Mouse (Mus musculus): ENCODE results near the gene Flnb.

The Flnb gene

DNA sequence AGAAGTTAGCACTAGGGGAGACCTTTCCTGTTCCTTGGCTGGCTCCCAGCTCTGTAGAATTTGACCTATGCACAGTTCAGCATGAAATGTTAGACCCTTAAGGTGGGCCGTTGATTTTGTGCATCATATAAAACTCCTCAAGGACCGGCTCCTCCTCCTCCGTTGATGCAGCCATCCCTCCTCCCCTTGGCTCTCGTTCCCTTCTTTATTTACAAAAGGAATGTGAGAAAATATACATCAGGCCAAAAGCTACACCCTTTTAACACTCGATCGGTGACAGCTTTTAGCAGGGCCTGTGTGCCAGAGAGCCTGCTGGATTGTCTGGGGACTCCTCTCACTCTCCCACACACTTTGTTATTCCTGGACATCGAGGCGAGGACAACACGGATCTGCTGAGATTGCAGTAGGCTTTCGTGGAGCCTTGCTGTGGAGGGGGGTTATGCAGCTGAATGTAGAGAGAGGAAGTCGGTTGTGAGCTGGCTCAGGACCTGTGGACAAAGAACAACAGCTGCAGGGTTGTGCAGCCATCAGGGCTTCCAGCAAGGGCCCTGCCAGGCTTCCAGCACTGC lies 82.8 kb downstream of the Flnb start:
- DNase-seq (ENCODE audit: low read depth): no peak

DNA sequence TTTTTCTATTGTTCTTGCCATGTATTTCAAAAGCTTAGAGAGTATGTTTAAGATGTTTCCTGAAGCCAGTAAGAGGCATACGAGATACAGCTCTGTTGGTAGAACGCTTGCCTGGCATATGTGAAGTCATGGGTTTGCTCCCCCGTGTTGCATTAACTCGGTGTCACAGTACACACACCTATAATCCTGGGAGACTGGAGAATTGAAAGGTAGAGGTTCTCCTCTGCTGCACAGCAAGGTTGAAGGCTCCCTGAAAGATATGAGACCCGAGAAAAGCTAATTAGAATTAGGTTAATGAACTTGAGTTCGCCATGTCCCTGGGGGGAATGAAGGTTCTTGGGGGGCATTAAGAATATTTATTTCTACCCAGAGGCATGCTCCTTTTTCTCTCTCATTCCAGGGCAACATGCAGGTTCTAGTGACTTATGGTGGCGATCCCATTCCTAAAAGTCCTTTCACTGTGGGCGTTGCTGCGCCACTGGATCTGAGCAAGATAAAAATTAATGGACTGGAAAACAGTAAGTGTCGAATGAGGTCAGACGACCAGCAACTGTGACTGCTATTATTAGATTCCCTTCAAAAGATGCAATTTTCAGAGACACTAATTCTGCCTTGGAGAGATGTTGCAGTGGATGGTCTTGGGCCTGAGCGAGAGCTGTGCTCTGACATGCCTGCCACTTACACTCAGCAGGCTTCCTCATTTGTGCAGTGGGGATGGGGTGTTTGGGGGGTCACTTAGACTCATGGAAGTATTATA lies 83.9 kb downstream of the Flnb start:
- no peak for DNase-seq (ENCODE audit: low read depth)

DNA sequence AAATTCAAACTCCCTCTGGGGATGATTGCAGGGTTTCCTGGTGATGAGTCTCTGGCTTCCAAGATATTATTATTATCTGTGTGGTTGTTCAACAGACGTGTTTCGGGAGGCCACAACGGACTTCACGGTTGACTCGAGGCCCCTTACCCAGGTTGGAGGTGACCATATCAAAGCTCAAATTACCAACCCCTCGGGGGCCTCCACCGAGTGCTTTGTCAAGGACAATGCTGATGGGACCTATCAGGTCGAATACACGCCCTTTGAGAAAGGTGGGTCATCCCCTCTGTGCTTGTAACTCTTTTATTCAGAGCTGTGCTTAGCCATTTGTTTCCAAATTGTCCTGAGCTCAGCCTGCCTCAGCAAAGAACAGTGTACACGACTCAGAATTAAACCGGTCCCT lies 89.3 kb downstream of the Flnb start:
- DNase-seq (ENCODE audit: low read depth): no peak

DNA sequence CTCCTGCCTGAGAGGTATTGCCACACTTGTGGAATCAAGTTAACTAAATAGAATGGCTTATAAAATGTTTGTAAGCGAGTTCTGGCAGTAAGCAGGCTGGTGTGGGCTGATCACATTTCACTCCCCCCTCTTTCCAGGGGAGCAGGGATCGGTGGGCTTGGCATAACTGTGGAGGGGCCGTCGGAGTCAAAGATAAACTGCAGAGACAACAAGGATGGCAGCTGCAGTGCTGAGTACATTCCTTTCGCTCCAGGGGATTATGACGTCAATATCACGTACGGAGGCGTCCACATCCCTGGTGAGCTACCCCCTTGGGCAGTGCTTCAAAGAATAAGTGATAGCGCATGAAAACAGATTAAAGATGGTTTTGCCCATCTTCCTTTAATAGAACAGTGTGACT lies 91.7 kb downstream of the Flnb start:
- DNase-seq (ENCODE audit: low read depth): no peak

DNA sequence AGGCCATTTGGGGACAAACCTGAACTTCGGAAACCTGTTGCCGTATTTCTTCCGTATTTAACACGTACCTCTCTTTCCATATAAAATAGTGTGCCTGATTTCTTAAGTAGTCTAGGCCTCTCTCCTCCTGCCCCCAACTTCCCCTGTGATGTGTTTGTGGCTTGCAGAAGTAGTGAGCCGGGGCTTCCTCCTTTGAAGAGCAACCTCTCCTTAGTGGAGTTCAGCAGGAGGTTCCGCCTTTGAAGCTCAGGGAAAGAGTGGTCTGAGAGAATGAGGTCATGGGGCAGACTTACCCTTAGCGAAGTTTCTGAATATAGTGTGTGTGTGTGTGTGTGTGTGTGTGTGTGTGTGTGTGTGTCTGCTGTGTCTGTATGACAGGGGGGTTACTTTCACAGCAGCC lies 96.1 kb downstream of the Flnb start:
- DNase-seq (ENCODE audit: low read depth): no peak

DNA sequence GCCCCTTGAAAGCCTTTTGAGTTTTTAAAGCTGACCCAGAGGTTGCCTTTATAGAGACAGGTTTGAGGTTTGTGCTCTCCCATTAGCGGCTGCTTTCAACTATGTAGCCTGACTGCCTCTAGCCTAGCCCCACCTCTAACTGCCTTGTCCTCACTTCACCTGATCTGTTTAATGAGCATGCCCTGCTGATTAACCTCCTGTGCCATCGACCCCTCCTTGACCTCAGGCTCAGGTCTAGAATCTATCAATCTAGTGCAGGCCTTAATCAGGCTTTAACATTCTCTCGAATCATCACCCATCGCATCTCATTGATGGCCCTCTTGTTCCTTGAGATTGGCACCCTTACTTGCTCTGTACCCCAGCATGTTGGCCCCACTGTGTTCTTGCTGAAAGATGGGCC lies 96.7 kb downstream of the Flnb start:
- no peak for DNase-seq (ENCODE audit: low read depth)

DNA sequence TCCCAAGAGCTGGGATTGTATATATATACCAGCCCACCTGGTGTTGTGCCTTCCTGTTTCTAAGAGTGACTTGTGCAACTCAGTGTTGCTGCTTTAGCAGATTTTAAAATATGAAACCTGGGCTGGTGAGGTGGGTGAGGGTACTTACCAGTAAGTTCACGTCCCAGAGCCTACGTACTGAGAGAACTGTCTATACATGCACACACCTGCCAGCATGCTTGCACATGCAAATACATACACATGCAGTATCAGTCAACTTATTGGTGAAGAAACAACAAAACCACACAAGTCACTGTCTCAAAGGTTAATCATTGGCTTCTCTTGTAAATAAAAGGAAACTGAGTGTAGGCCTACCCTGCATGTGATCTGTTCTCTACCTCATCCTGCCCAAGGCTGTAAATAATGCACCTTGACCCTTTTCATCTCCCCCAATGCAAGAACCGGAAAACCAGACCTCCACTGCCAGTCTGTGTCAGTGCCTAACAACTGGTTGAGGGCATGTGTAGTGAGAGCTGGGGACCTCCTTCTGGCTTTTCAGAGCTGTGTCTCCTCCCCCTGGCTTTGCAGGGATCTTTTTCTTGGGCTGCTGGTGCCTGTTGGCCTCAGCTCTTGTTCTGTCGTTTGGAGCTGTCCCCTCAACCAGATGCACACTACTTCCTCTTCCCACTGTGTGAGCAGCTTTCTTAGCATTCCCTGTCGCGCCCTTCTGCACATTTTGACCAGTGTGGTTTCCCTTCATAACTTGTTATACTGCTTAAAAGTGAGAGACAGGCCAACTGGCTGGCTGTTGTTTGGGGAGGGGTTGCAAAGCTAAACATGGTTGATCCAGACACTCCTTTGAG lies 100.6 kb downstream of the Flnb start:
- DNase-seq (ENCODE audit: low read depth): no peak

DNA sequence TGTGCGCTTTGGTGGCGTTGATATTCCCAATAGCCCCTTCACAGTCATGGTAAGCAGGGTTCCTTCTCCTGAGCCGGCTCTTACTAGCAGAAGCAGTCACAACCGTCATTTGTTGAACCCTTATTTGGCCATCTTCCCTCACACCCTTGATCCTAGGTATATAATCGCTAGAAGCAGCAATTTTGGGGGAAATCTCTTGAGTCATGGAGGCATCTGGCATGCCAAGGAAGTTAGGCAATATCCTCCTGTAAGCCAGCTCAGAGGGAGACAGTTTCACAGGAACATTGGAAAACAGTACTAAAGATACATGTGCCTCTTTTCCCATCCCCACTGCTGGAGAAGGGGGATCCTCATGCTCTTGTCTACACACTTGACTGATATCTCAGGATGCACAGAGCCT lies 101.6 kb downstream of the Flnb start:
- DNase-seq (ENCODE audit: low read depth): no peak

DNA sequence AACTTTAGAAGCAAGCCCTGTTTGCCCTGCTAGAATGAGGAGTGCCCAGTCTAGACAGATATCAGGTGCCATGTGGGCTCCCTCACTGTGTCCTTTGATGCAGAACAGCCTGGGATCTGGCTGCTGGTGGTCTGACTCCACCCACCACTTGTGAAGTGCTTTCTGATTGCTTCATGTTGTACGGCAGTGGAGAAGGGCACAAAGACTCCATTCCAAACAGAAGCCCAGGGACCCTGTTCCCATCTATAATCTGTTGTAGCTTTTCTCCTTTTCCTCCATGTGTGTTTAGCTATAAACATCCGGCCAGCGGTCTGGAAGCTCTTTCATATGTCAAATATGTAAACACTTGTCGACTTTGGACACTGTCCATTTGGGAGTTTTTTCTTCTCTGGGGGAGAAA lies 102.2 kb downstream of the Flnb start:
- no peak for DNase-seq (ENCODE audit: low read depth)

DNA sequence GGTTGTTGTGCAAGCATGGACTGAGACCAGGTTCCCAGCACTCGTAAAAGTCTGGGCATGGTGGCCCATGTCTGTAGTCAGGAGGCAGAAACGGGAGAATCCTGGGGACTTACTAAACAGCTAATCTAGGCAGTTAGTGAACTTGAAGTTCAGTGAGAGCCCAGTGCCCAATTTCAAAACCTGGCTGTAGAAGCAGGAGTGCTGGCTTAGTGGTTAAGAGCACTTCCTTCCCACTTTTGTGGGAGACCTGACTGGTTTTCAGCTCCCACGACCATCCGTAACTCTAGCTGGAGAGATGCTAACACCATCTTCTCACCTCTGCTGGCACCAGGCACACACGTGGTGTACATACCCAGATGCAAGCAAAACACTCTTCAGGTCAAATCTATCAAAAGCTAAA lies 103.7 kb downstream of the Flnb start:
- DNase-seq (ENCODE audit: low read depth): no peak

DNA sequence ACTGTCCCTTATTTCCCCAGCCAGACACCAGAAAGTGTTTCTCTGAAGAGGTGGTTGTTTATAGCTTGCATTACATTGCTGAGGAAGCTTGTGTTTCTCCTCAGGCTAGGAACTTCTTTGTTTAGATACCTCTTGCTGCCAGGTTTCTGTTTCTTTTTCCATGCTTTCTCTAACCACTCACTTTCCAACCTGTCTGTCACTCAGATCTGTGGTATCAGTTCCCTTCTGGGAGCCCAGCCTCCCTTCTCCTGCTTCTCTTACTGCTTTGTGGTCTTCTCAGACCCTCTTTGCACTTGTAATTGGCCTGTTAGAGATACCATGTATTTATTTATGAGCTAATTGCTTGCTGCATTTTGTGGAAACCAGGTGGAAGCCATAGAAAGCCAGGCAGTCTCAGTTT lies 105.9 kb downstream of the Flnb start:
- no peak for DNase-seq (ENCODE audit: low read depth)

DNA sequence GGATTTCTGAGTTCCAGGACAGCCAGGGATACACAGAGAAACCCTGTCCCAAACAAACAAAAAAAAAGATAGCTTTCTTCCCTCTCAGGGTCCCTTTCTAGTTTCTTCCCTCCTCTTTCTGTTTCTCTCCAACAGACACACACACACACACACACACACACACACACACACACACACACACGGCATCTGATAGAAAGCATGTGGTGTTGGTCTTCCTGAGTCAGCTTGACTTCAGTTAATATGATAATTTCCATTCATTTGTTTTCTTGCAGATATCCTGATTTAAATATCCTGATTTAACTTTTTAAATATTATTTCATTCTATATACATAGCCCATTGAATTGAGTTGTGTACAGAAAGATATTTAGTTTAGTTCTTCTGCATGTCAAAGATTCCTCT lies 110.6 kb downstream of the Flnb start:
- DNase-seq (ENCODE audit: low read depth): no peak

DNA sequence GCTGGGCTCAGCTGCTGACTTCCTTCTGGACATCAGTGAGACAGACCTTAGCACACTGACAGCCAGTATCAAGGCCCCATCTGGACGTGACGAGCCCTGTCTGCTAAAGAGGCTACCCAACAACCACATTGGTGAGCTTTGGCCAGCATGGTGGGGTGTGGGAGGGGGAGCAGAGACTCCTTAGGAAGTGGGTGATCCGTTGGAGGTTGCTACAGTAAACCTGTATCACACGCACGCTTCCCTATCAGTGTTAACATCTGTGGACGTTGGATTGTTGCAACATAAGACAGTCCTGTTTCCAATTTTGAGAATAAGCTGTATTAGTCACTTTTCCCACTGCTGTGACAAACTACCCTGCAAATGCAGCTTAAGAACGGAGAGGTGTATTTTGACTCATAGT lies 111.3 kb downstream of the Flnb start:
- DNase-seq (ENCODE audit: low read depth): peak; percentile 23

DNA sequence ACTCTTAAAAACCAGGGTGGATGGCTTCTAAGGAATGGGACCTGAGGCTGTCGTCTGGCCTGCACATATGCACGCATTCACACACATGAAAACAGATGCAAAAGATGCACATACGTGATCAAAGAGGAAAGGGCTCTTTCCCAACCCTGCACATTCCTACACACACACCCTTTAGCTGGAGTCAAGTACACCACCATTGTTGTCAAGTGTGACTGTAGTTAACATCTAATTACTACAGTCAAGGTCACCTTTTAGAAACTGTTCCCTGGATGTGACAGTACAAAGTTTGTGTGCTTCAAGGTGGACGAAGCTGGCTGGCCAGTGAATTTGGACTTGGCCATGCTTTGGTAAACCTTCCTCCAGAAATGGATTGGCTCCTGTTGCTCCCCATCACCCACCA lies 114.4 kb downstream of the Flnb start:
- no peak for DNase-seq (ENCODE audit: low read depth)

DNA sequence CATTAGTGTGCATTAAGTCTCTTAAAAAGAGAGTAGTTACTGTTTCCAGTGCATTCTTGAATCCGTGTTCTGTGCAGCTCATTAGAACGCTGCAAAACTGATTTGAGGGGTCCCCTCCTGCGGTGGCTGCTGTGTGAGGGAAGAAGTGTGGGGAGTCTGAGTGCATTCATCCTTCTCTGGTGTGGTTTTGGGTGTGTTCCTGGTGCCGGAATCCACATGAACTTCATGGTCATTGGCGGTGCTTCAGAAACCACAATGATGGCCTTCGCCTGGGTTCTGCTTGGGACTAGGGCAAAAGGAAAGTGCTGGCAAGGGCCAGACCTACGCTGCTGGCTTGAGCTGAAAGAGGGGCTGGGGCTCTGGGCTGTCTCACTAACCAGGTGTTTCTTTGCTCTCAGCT lies 116.4 kb downstream of the Flnb start:
- no peak for DNase-seq (ENCODE audit: low read depth)

DNA sequence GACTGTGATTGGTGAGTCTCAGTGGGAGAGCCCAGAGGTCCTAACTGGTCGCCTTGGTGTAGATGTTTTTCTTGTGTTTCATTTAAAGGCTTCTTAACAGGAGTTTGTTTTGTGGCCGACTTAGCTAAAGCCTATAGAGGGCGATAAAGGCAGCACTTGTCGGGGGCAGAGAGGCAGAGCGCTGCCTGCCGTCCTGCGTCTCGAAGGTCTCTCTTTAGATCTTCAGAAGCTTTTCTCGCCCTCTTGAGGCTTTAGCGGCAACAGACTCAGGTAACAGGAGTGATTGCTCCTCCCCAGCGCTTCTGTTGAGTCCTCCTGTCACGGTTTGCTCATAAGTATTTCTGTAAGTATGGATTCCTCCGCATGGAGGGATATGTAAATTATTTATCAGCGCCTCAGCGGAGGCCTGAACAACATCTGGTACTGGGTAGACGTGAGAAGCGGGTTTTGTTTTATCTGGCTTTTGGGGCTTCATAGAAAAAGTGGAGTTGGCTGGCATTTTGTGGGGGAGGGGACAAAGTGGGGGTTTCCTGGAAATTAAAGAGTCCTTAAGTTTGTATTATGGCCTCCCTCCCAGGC lies 119.4 kb downstream of the Flnb start:
- peak; percentile 38 for DNase-seq (ENCODE audit: low read depth)

DNA sequence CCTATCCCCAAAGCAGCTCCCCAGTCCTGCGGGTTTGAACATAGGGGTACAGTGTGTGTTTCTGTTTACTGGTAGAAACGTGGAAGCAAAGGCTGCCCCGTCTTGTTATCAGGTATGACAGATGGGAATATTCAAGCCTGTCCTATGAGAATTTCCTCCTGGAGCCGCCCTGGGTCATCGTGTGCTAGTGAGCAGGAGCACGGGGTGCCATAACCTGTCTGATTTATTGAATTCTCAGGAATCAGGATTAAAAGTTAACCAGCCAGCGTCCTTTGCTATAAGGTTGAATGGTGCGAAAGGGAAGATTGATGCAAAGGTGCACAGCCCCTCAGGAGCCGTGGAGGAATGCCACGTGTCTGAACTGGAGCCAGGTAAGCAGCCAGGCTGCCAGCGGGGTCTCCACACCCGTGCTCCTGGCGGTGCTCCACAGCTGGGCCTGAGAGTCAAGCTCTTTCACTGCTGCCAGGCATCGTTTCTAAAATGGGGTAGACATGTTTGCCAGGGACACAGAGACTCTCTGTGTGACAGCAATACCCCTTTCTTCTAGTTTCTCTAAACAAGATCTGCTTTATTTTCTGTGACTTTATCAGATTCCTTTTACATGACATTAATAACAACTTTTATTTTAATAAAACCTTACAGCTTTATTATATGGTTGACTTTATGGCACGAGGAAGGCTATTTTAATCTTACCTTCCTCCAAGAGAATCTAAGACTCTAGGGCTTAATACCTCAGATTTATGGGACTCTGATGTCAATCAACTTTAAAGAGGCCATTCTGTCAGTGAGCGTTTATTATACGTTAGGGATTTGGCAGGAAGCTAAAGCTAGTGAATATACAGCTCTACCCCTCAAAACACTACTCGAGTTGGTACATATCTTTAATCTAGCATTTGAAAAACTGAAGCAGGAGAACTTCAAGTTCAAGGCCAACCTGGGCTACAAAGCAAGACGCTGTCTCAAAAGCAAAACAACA lies 121.3 kb downstream of the Flnb start:
- no peak for DNase-seq (ENCODE audit: low read depth)

DNA sequence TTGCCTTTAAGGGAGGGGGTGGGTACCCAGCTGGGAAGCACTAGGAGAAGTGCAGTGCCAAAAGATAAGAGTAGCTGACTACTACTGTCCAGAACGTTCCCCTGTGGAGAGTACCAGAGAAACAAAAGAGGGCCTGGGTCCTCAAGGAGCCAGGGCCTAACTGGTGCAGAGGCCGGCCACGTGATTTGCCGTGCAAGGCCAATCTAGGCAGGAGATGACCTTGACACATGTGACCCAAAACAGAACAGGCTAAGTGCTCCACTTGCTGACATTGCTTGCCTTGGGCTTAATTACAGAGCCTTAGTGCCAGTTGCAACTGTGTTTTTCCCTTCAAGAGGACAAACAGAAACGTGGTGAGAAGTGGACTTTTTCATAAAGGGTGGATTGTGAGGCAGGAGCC lies 123.7 kb downstream of the Flnb start:
- no peak for DNase-seq (ENCODE audit: low read depth)

DNA sequence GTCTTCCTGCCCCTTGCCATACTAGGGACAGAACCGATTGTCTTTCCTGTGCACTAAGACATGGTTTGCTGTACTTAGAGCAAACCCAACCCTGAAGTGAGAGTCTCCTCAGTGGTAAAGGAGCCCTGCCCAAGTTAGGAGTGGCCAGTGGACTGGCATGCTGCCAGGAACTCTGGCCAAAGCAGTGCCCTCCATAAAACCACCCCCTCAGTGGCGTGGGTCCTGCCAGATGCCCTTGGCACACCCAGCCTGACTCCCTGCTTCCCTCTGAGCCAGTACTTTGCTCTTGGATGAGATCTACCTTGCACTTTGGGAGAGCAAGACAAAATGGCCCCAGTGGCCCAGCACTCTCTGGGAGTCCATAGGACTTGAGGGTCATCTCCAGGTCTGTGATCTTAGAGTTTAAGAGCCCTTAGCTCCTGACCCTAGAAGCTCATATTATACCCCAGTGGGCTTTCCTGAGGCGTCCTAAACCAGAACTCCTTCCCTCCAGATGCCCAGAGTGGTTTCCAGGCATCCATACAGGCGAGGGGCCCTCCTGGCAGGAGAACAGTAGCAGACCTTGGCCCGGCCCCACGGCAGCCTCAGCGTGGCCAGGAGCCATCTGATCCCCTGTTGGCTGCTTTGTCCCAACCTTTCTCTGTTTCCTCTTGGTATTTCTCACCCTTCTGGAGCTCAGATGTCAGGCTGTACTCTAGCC lies 125.5 kb downstream of the Flnb start:
- no peak for DNase-seq (ENCODE audit: low read depth)

DNA sequence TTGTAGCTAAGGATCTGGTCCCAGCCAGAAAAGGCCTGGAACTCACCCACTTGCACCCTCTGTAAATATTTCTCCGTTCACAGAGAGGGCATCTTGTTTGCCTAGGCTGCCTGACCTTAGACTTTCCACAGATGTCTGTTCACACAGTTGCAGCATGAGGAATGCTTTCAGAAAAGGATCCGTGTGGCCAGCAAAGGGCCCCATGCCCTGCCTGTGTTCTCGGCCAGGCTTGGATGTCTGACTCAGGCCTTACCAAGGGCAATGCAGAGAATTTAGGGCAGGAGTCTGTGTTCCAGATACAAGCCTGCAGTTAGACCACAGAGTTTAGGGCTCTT lies 126.0 kb downstream of the Flnb start:
- no peak for DNase-seq (ENCODE audit: low read depth)

DNA sequence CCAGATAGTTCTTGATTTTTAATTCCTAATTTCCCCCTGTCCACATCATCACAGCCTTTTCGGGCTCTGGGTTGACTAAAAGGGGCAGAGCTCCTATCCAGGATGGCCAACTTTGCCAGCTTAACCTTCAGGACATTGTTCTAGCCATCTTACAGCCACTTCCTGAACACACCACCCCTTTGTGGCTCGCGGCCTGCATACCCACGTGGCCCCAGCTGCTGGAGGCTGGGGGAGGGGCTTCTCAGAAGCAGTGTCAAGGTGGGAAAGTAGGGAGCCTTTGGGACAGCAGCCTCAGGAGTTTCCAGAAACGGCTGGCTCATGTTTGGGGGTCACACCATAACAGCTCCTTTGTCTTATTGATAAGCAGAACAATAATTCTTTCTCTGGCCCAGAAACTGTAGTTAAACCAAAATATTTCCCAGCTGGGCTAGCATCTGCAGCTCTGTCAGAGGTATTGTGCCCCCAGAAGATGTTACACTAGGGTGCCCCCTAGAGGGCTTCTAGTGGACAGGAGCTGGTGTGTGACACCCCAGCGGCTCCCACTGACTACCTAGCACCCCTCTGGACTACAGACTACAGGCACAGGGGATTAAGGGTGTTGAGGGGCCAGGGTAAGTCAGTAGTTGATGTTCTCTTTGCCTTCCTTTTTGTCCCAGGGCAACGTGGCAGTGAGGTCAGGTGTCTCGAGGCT lies 126.7 kb downstream of the Flnb start:
- peak; percentile 31 for DNase-seq (ENCODE audit: low read depth)
